Mouse (Mus musculus) bone marrow macrophage, adult 2 months (primary cell): ENCODE measurements around the gene Cp.

Source experiments
- CTCF ChIP-seq: IDR thresholded peaks from 2 replicates; pipeline ENCODE4 v1.5.1; 2012; ENCODE audit warnings: low read depth, mild to moderate bottlenecking, low read length, moderate library complexity
- POLR2A ChIP-seq: IDR thresholded peaks from 2 replicates; pipeline ENCODE4 v1.6.1; 2012; ENCODE audit warnings: mild to moderate bottlenecking, low read depth, low read length, borderline replicate concordance

- TF ChIP-seq CTCF = no peak
- TF ChIP-seq POLR2A = no peak
Measured at GRCm38 (mm10) chr3:19978474-19978873, 21.6 kb downstream of the Cp start.
